Mouse (Mus musculus): ENCODE results near the gene Apba1.
A peak's percentile ranks its signal among the peaks of the same experiment; 100 is the strongest.

The Apba1 gene

DNA sequence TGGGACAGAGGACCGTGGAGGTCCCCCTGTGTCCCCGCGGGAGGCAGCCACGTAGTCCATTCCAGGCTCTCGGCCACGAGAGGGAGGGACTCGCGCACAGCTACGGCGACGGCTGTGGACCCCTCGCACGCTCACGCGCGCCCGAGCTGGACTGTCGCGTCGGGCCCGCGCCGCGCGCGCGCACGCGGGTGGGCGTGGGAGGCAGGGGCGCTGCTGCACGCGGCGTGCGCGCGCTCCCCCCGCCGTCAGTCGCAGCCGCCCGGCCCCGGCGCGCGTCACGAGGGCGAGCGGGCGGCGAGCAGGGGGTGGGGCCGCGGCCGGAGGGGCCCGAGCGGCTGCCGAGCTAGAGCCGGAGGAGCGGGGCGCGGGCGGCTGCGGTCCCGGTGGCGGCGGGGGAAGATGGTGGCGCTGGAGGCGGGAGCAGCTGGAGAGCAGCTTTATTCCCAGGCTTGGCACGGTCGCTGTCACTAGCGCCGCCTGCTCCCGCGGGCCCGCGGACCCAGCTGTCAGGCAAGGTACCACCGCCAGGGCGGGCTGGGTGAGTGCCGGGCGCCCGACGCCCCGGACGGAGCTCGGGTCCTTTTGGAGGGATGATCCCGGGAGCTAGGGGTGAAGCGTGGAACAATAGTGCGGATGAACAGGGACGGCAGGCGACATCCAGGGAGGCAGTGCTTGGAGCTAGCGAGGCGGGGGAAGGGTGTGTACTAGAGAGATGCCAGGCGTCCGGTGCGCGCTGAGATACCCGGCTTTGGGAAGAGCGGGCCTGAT is at the start of gene Apba1:
Apba1 (plus strand) TSS at position 334 of the 768 bp plus-strand sequence.
- DNase-seq (ENCODE audit: low spot score): peak; percentile 33

DNA sequence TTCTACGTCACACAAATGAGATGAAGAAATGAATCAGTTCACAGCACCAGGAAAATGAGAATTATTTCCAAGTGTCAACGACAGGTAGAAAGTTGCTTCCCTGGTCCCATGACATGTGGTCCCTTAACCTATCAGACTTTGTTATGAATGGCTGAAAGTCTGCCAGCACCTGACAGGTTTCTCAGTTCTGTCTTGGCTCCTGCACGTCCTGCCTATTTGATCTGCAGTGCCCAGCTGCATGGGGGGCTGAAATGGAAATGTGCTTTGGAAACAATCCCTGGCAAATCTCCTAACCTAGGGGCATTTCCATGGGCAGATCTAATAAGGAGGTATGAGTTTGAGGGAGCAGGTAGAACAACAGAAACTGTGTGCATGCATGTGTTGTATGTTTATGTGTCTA is 12.2 kb upstream of the Apba1 start:
- no peak for DNase-seq (ENCODE audit: low spot score)

DNA sequence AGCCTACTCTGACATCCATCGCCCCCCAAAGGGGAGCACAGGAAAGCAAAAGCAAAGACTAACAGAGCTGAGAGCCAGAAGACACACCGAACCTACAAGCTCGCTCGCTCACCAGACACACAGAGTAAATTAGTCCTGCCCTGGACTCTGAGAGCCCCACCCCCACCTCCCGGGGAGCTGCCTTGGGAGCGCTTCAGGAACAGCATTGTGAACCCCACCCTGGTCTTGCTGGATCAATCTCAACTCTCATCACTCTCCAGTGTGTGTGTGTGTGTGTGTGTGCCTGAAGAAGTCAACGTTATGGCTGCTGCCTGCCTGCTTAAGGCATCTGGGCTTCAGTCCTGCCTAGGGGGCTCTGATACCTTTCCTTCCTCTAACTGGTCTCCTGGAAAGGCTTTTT is 1.7 kb upstream of the Apba1 start:
- no peak for DNase-seq (ENCODE audit: low spot score)

DNA sequence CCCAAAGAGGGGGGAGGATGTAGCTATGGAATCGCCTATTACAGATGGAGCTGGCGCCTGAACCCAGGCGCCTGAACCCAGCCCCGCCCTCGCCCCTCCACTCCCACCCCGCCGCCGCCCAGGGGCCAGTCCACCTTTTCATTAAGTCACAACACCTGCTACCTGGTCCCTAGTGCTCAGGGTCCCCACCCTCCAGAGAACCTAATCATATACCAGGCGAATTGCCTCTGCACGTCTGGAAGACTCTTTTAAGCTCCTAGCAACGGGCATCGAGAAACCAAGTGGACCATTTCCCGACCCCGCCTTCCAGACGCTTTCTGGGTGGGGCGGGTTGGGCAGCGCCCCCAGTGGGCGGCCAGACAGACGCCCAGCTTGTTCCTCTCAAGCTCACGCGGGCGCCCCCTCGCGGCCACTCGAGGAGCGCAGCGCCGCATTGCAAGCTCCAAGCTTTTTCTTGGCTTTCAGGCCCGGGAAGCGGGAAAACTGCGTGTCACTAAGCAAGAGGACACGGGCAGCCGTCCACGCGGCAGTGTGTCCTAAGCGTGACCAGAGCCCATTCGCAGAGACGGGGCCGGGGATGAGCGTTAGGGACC is 630 bp upstream of the Apba1 start:
- DNase-seq (ENCODE audit: low spot score): peak; percentile 78

DNA sequence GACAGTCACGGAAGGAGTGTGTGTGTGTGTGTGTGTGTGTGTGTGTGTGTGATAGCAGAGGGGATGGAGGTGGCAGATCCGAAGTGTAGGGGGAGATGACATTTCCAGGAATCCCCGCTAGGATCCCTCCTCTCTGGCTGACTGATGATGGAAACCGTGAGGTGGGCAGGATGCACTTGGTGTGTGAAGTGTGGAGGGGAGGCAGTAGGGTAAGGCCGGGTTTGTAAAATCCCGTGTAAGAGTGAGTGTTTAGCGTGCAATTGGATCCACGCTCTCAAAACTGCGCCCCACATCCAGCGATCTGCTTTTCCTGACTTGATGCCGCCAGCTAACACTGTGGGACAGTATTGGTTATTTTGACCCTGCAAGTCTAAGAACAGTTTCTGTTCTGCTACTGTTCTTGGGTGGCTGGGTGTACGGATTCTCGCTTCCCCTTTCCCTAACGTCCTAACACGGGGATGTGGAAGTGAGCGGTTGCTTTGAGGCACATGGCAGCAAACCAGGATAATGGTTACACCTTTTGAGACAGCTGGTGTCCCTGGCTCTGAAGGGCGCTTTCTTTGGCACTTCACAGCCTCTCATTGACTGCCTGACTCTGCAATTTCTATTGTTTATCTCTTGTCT is 747 bp downstream of the Apba1 start:
- DNase-seq (ENCODE audit: low spot score): no peak

DNA sequence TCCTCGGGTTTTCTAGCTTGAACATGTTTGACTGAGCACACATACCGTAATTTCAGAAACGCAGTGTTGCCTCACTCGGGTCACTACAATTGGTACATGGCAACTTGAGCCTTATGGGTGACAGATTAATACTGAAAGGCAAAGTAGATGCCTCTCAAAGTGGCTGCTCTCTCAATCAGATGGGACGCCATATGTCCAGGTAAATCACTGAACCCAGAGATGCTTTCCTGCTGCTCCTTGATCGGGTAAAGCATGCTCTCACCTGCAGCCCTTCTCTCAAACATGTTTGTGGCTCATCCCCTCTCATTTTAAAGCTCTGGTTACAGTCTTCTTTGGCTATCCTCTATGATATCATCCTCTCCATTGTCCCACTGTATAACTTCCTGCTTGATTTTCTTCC is 4.7 kb downstream of the Apba1 start:
- no peak for DNase-seq (ENCODE audit: low spot score)

DNA sequence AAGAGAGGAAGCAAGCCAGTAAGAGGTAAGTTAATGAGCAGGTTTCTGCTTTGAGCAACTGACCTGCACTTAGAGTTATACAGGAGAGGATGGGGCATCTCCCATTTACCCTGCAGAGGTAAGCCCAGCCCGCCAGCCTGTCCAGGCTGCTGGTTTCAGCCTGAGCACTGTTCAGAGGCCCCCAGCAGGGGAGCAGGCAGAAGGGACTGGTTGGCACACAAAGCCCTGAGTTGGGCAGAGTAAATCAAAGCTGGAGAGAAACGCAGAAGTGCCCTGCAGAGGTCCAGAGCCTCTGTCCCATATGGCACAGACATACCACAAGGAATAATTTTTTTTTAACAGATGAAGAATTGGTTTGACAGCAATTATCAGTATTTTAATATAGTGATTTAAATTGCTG is 5.4 kb downstream of the Apba1 start:
- no peak for DNase-seq (ENCODE audit: low spot score)

DNA sequence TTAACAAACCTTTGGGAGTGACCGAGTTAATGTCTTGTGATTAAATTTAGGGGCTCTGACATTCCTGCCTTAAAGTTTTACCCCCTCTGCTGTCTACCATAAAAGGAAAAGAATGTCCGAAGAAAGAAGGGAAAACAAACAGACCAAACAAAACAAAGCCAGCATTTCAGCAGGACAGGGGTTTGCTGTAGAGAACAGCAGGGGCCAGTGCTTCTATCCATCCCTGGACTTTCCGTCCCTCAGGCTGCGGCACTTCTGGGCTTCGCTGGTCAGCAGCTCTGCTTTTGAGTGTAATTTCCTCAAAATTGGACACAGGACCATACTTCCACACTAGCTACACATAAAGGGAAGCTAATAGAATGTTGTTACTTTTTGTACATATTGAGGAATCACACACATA is 10.2 kb downstream of the Apba1 start:
- no peak for DNase-seq (ENCODE audit: low spot score)

DNA sequence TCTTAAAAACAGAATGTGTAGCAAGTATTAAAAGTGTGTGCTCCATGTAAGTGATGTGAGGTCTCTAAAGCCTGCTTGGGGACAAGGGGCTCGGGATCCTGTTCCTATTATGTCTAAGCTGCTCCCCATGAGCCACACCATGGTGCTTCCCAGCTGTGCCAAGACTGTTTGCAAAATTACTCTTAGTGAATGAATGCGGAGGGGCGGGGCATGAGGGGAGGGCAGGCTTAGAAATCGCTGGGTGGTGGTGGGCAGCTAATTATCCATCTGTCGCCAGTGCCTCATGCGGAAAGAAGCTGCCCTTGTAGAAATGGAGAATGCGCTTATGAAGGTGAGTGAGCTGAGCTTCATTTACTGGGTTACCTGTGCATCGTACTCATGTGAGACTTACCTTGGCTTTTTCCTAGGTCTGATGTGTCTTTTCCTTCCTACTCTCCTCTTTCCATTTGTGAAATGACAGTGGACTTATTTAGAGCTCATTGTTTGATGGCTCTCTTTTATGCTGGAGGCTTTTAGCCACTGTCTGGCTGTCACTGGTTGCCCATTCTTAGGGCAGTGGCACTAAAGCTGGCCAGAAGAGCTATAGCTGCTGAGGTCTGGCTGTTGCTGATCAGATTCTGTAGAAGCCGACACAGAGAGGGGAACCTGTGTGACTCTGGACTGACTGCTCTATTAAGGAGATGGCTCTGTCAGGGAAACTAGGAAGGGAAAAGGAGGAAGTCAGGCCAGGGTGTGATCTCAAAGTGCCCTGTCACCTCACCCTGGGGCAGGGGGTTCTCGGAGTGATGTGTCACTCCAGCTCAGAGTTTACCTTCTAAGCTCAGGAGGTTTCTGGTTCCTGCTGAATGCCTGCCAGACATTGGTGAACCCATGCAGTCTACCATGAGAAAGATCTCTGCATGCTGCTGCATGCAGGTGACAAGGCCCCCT is 12.1 kb downstream of the Apba1 start:
- no peak for DNase-seq (ENCODE audit: low spot score)

DNA sequence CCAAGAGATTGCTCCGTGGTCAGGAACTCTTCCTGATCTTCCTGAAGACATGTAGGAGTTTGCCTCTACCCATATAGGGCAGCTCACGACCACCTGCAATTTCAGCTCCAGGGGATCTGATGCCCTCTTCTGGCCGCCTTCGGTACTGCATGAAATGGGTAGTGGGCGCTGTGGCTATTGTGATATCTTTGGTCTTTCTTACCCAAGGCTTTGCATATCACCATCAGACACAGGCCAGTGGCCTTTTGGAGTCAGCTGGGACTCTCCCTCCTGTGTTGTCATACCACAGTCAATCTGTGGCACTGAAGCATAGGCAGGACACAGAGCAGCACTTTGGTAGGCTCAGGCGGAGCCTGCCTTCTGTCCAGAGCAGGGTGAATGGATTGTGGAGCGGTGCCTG is 13.3 kb downstream of the Apba1 start:
- DNase-seq (ENCODE audit: low spot score): no peak

DNA sequence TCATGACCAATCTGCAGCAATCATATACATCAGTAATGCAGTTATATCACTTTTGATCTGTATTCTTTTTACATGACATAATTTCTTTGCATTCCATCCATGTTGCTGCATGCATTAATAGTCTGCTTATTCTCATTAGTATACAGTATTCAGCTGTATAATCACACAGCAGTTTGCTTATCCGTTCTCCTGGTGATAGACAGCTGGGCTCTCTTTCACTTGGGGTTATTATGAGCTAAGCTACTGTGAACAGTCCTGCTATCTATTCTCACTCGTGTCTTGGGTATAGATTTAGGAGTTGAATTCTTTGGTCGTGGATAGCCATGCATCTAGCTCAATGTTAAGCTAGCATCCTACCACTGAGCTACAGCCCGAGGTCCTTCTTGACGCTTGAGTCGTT is 16.7 kb downstream of the Apba1 start:
- DNase-seq (ENCODE audit: low spot score): no peak

DNA sequence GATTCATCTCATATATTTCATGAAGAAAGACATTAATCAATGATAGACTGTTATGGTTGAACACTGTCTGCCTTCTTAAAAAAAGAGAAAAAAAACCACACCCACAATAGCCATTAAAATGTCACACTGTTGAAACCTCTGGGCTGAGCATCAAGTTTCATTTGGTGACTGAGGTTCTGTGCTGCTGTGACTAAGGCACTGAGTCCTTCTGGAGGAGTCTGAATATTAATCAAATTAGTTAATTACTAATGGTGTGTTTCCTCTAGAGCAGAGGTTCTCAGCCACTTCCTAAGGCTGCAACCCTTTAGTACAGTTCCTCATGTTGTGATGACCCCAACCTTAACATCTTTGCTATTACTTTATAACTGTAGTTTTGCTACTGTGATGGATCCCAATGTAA is 20.4 kb downstream of the Apba1 start:
- DNase-seq (ENCODE audit: low spot score): no peak

DNA sequence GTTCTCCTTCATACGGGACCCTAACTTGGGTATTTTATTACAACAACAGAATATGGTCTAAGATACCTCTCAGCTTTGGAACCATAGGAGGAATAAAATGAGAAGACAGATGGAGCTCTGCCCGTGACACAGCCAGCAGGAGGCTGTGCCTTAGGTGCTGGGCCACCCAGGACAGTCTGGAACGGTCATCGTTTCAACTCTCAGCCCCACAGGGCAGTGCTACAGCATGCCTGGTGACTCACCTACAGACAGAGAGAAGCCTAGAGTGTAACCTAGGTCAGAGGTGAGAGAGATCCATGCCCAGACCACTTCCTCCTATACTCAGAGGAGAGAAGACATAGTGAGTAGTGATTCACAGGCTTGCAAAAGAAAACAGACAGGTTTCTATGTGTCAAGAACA is 21.4 kb downstream of the Apba1 start:
- no peak for DNase-seq (ENCODE audit: low spot score)

DNA sequence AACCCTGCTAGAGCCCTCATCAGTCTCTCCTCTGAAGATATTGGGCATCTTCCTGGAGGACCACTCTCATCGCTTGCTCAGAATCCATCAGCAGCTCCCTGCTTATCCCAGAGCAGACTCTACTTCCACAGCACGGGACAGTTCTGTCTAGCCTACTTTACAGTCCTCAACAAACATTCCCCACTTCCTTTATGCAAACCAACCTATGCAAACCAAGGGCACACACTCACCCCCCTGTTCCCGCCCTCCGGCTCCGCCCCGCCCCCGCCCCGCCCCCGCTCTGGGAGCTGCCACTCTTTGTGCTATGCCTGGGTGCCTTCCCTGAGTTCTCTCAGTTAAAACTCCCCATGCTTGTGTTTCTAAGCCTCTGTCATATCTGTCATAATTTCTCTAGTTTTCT is 23.3 kb downstream of the Apba1 start:
- no peak for DNase-seq (ENCODE audit: low spot score)

DNA sequence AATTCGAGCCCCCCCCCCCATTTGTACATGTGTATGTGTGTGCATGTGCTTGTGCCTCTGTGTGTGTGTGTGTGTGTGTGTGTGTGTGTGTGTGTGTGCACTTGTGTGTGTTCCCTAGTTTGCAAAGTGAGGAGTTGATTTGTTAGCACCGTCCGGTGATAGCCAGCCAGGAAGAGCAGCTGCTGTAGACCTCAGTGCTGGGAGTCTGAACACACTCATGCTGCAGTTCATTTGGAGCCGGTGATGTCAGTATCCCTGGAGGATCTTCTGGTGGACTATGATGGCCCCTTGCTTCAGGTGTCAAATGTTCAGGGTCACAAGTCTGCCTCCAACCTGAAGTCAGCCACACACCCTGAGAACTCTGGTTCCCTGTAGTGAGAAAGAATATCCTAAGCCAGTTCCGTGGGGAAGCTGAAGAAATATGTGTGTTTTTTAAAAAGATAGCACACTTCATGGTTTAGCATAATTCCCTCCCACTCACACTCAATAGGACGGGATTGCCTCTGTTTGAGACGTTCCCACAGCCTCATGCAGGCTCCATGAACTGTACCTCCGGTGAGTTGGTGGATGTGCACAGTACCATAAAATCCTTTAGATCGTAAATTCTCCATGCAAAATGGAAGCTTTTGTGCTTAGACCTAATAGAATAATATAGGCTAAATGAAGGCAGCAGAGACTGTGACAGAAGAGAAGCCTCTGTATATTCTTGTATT is 29.9 kb downstream of the Apba1 start:
- DNase-seq (ENCODE audit: low spot score): no peak

DNA sequence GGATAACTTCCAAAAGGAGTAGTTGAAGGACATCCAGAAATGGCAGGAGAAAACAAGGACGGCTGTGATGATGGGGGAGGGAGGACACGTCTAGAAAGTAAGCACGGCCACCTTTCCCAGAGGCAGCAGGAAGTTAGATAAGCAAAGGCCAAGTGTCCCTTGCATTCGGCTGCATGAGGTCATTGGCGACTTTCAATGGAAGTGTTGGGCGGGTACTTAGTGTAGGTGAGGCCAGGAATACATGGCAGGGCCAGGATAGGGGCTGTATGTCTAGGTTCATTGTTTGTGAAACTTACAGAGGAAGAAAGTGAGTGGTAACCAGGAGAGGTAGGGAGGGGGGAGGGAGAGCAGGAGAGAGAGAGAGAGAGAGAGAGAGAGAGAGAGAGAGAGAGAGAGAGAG is 33.0 kb downstream of the Apba1 start:
- DNase-seq (ENCODE audit: low spot score): no peak

DNA sequence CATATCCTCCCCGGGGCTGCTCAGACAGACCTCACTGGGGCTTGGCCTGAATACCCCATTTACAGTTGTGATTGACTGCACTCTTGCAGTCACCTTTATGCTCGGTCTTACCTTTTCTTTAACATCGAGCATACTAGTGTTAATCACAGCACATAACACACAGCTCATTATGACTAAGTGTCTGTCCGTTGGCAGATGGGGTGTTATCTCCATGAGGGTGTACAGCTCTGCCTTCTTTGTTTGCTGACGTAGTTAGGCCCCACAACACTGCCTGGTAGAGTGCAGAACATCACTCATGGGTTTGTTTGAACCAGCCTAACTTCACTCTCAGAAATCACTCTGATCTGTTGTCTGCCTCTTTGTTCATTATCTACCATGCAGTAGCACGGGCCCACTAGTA is 33.9 kb downstream of the Apba1 start:
- DNase-seq (ENCODE audit: low spot score): no peak

DNA sequence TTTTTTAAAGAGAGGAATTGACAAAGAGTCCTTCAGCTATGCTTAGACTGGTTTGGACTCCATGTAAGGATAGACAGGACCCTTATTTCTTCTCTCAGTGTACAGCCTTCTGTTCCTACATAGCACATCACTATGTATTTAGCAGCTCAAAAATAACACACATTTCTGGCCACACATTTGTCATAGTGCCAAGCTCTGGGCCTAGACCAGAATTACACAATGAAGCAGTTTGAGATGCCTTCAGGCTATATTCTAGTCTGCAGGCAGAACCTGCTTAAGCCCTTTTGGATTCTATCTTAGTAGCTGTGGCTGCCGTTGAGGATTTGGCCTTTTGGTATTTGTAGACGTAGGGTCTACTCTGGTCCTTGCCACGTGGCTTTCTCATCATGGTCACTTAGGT is 35.8 kb downstream of the Apba1 start:
- DNase-seq (ENCODE audit: low spot score): no peak

DNA sequence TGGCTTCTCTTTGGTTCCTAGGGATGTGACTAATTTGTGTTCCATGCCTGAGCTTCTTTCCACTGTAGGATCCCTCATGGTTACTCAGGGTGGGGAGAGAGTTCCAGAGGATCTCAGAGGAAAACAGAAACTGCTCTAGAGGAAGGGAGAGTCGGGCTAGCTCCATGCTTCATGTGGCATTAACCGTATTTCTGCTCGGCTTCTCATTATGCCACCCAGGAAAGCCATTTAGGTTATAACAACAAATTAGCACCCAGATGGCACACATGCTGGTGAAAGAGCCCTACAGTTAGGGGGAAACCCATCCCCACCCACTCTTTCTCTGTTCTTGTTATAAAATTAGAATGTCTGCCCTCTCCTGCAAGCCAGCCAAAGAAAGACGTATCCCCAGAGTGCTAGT is 36.5 kb downstream of the Apba1 start:
- no peak for DNase-seq (ENCODE audit: low spot score)

DNA sequence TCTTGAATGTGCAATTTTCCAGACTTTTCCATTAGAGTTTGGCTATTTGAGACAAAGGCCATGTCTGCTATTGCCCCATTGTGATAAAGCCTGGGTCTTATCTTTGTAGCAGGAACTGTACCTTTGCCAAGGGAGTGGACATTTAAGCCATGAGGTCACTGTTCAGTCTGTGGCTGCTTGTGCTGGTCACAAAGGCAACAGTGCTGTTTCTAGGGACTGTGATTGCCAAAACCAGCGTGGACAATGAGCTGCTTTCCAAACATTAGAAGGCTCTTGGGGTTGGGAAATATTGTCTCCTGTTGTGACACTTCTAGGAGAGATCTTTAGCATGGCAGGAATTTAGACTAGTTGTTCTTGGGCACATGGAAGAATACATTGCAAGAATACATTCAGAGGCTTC is 42.5 kb downstream of the Apba1 start:
- DNase-seq (ENCODE audit: low spot score): no peak

DNA sequence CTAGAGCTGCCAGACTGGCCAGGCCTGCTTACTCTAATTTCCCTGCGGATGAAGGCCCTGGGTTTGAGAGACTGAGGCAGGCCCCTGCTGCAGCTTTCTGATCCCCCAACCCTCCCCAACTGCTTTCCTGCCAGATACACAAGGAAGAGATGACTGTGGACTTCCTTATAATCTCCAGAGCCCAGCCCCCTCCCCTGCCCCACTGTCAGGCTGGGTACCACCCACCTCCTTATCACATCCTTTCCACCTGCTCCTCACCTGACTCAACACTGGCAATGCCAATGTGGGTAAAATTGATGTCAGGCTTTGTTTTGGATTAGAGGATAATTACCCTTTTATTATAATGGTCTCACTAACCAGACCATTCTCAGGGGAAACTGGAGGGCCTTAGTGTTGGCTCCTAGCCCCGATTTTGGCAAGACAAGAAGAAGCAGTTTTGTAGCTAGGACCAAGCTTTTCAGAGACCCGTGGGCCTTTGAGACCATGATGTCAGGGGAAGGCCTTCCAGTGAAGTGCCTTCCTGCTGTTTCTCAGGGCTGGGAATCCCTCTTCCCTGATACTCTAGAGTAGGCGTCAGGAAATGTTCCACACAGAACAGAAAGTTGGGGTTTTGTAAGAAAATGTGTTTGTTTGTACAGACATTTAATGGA is 44.7 kb downstream of the Apba1 start:
- DNase-seq (ENCODE audit: low spot score): no peak

Data from ovary, adult 18-20 months (tissue).